Mouse (Mus musculus) cerebellum, adult 2 months (tissue): ENCODE measurements at regions not wholly inside any gene's neighbourhood (a gene's known extent, or its start where the extent isn't known, plus 50 kb on each side); places are given as distances from the start of the nearest gene placed in this dataset.

Experiments used
- CTCF ChIP-seq: fragments of 200-500 bp; IDR thresholded peaks from 2 replicates; pipeline ENCODE4 v1.5.1; 2011; ENCODE audit warnings: low read depth, mild to moderate bottlenecking, control low read depth, low read length, moderate library complexity, borderline replicate concordance; ENCODE audit not compliant: insufficient read depth
- POLR2A ChIP-seq: fragments of 200-500 bp; IDR thresholded peaks from 2 replicates; pipeline ENCODE4 v1.6.1; 2011; ENCODE audit warnings: low read length, control low read depth, borderline replicate concordance; ENCODE audit not compliant: insufficient read depth

- no peak for TF ChIP-seq POLR2A
- TF ChIP-seq CTCF = no peak
Observed at GRCm38 (mm10) chr17:89681798-89682197, 228.5 kb downstream of the Gm10184 start.
